Mouse (Mus musculus) layer of hippocampus, adult 9-11 months (tissue): ENCODE measurements at regions not wholly inside any gene's neighbourhood (a gene's known extent, or its start where the extent isn't known, plus 50 kb on each side); places are given as distances from the start of the nearest gene placed in this dataset.
"Not testable (repeated sequence)": the region's sequence is repeated elsewhere in the genome, so short reads cannot be mapped to it uniquely, and the experiment has no call there.

Experiments
- DNase-seq: peaks from one replicate; pipeline ENCODE4 v3.0.0; 2022

DNA sequence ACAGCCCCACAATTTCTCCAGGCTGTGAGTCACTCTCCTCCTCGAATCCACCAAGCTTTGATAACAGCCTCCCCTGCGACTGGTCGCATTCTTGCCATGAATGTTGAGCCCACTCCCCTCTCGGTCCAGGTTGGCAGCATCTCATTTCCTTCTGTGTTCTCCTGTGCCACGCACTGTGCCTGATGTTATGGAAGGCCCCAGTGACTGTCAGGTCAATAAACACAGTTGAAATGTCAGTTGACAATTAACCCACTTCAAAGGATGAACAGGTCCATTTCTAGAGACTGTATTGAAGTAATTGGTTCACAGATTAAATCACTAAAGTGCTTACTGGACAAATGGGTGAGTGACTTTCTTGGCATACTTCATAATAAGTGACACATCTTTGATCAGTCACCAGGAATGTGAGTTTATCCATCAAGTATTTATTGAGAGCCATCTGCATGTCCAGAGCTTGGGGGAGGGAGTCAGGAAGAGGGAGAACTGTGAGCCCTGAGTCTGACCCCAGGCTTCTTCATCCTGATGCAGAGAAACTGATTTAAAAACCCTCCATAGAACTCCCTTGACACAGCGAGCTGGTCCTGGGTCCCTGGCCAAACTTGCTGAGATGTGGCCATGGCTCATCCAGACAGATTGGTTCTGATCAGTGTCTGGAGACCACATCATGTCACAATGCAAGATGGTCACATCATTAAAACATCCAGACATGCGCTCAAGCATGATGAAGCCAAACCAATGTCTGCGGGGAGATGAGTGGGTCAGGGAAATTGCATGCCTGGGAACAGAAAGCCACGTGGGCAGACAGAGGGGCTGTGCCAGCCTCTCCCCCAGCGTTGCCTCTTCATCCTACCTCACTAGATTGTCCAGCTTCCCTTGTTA, 560.7 kb downstream of the Bnc2 start:
- DNase-seq, result no peak

GRCm38 (mm10) chr4:84118284-84118919, 556.7 kb downstream of the Bnc2 start:
- DNase-seq, result no peak

- no peak for DNase-seq
These were observed 555.5 kb downstream of the Bnc2 start for GRCm38 (mm10) chr4:84119616-84120015.

- no peak for DNase-seq
These were observed 554.7 kb downstream of the Bnc2 start for GRCm38 (mm10) chr4:84120330-84120729.

GRCm38 (mm10) chr4:84121442-84121841, 553.6 kb downstream of the Bnc2 start:
- no peak for DNase-seq

GRCm38 (mm10) chr4:84126400-84126799, 548.7 kb downstream of the Bnc2 start:
- DNase-seq, result no peak

GRCm38 (mm10) chr4:84127380-84127779, 547.7 kb downstream of the Bnc2 start:
- DNase-seq, result no peak

- DNase-seq, result no peak
These were observed 544.1 kb downstream of the Bnc2 start for GRCm38 (mm10) chr4:84130840-84131547.

DNA sequence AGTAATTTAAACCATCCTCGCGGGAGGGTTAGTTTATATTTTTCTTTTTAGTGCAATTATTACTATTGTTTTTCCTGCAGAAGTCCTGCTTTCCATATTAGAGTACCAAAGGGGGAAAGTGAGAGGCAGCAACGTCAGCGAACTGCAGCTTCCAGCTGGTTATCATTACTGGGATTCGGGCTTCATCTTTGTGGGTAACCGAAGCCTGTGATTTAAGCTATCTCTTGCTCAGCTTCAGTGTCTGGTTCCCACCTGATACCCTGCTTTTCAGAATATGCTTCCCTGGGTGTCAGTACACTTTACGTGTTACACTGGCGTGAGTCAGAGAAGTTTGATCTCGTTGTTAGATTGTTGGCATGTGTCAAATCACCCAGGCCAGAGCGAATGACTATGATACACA, 539.3 kb downstream of the Bnc2 start:
- DNase-seq, result no peak

- DNase-seq, result no peak
These were observed 537.7 kb downstream of the Bnc2 start for GRCm38 (mm10) chr4:84137171-84137919.

DNA sequence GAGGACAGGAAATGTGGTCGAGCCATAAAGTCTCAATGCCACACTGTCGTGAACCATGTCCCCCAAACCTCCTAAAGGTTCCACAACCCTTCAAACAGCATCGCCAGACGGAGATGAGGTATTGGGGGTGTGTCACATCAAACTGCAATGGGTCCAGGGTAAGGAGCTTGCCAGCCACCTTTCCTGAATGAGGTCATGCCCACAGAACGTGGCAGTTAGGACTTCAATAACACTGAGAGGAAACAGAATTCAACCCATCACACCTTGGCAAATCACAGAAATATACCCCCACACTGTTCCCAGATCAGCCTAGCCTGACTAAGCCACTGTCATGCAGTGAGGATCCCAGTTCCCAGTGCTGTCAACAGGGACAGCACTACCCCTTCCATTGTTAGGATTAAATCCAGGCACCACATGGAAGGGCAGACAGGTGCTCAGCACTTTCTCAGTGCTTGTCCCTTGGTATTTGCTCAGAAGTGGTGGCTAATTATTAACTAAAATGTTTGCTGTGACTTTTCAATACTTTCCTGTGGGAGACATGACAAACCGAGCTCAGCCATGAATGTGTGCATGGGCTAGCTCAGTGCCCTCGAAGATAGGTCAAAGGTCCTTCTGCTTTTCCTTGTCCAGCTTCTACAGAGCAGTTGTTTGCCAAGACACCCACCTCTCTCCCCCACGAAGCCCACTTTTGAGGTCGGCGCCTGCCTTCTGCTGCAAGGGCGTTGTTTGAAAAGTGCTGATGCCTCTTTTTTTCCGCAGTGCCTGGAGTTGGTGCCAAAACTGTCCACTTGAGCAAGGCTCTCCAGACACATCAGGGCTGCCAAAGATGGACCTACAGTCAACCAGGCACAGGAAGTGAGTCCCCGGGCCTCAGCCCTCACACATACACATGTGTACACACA, 525.7 kb downstream of the Bnc2 start:
- no peak for DNase-seq

- no peak for DNase-seq
These were observed 524.4 kb downstream of the Bnc2 start for GRCm38 (mm10) chr4:84150698-84151097.

GRCm38 (mm10) chr4:84151247-84151646, 523.8 kb downstream of the Bnc2 start:
- no peak for DNase-seq

- no peak for DNase-seq
These were observed 523.1 kb downstream of the Bnc2 start for GRCm38 (mm10) chr4:84151971-84152450.

DNA sequence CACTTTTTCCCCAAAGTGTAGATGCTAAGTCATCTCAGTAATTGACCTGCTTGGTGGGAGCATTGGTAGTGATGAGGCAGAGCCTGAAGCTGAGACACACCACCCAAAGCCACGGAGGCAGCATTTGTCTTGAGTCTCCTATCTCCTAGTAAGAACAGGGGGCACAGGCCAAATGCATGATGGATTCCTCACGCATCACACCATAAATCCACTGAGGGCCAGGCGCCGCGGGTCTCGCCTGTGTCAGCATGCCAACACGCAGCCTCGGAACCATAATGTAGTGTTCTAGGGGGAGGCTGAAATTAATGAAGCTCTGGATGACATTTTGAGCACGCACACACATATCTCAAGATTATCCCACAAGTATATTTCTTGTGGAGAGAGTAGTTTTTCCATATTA, 521.5 kb downstream of the Bnc2 start:
- DNase-seq, result no peak

DNA sequence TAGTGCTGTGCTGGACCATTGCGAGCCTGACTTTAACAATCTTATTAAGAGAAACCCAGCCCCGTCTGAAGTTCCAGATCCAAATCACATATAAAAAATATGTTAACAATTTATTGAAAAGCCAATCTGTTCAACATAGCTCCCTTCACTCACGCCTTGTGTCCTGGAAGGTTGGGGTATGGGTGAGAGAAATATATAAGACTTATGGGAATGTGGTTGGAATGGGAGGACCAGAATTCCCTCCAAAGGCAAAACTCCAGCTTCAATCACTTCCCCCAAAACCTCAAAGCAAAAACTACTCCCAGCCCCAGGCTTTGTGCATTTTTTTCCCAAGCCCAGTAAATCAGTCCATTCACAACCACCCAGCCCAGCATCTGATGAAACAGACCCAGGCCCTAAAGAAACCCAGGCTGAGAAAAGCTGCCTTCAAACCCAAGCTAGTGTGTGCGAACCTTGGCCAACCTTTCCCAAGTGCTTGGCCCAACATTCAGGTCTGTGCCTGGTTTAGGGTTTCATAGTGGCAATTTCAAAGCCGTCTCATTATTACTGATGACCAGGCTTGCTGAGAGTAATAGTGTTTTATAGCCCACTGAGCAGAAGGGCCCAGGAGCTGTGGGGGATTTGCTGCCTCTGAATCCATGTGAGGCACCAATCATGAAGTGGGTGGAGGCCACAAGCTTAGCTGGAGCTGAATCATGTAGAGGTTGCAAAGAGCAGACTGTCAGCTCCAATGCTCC, 517.0 kb downstream of the Bnc2 start:
- no peak for DNase-seq

DNA sequence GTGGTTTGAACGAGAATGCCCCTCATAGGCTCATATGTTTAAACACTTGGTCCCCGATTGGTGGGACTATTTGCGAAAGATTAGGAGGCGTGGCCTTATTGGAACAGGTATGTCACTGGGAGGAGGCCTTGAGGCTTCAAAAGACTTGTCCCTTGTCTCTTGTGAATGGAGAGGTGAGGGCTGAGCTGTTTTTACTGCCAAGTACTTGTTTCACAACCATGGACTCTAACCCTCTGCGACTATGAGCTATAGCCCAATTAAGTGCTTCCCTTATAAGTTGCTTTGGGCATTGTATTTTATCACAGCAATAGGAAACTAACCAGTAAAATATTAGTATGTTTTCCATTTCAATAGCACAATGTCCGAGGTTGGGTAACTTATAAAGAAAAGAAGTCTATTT, 511.7 kb downstream of the Bnc2 start:
- DNase-seq, result no peak

DNA sequence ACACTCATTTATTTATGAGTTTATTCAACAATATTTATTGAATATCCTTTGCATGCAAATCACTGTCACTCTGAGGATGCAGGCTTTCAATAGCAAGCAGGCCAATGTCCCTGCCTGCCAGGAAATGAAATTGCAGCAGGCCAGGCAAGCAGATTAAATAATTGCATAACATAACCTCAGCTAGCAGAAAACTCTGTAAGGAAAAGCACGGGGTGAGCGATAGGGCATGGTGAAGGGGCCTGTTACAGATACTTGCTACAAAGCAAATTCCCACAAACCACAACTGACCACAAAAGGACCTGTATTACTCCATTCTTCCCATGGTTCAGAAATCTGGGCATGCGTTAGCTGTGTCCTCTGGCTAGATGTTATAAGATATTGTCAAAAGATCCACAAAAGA, 509.8 kb downstream of the Bnc2 start:
- no peak for DNase-seq

- DNase-seq, result no peak
These were observed 502.2 kb downstream of the Bnc2 start for GRCm38 (mm10) chr4:84172841-84173240.

- no peak for DNase-seq
These were observed 501.6 kb downstream of the Bnc2 start for GRCm38 (mm10) chr4:84173441-84173840.

DNA sequence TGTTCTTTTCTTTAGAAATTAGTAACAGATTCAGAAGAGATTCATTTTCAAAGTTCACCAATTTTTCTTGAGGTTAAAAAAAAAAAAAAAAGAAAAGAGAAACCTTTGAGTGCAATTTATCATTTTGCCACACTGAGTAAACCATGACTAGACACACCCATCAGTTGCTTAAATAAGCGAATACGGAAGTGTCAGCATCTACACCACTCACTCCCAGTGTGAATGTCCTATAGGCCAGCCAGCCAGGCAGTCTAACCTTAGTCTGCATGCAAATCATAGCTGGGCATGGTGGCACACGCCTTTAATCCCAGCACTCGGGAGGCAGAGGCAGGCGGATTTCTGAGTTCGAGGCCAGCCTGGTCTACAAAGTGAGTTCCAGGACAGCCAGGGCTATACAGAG, 498.6 kb downstream of the Bnc2 start:
- not testable (repeated sequence) for DNase-seq
